Mouse (Mus musculus): ENCODE data around the gene Lrmda. TPM values are rescaled to one million over a fixed set of nuclear protein-coding genes. Genes with fewer than 3 reads are reported as not detected.

The Lrmda gene
- total and polyA plus RNA-seq, 3 experiments = 5.1 to 5.9 TPM; not detected in 1

- no peak for TF ChIP-seq POLR2AphosphoS5 (IDR thresholded peaks at IDR 0.05; ENCODE audit: borderline replicate concordance, low read depth, low read length)
These were observed 558.7 kb downstream of the Lrmda start (continued) for GRCm38 (mm10) chr14:22578224-22578623.

- H3K36me3 ChIP-seq (ENCODE audit: control insufficient read depth in 1 of 2, insufficient read depth in 2 of 2, low read length in 2 of 2) = peaks cover 0 to 2% of the 10 kb centered on the region in 2 experiments; a peak in 2 of 4 replicates
- H3K27ac ChIP-seq (ENCODE audit: control insufficient read depth, low read depth, low read length) = no peak overlapping the region
- H3K27me3 ChIP-seq (ENCODE audit: control insufficient read depth in 1 of 2, insufficient read depth in 2 of 2, low read length in 2 of 2) = no peaks in the 10 kb centered on the region
- TF ChIP-seq HCFC1 (IDR thresholded peaks at IDR 0.05; ENCODE audit: low read depth, low read length) (no peak), ZC3H11A (IDR thresholded peaks at IDR 0.05; ENCODE audit: low read depth, low read length) (no peak), RAD21 (IDR thresholded peaks at IDR 0.05; ENCODE audit: low read depth, low read length) (no peak), GATA1 (IDR thresholded peaks at IDR 0.05; ENCODE audit: low read depth, low read length) (no peak), CTCF (IDR thresholded peaks at IDR 0.05 in 2 of 3, conservative IDR thresholded peaks at IDR 0.05 in 1 of 3; ENCODE audit: control insufficient read depth in 1 of 3, insufficient read depth in 1 of 3, low read depth in 2 of 3, low read length in 3 of 3, poor library complexity in 1 of 3, severe bottlenecking in 1 of 3) (no peak)
- H3K4me3 ChIP-seq (ENCODE audit: control insufficient read depth in 1 of 2, insufficient read depth in 1 of 2, low read depth in 2 of 2, low read length in 2 of 2) = no peak overlapping the region
- H3K4me1 ChIP-seq (ENCODE audit: control insufficient read depth in 1 of 2, insufficient read depth in 2 of 2, low read length in 2 of 2) = no peaks in the 10 kb centered on the region
- no peaks in the 10 kb centered on the region for H3K79me2 ChIP-seq (ENCODE audit: control insufficient read depth, insufficient read depth, low read length, poor library complexity)
- no peak overlapping the region for H3K9ac ChIP-seq (ENCODE audit: control insufficient read depth, low read depth, low read length, poor library complexity, severe bottlenecking)
- H3K9me3 ChIP-seq (replicated peaks; ENCODE audit: insufficient read depth, low read length) = no peaks in the 10 kb centered on the region
- DNase-seq (ENCODE audit: low read depth, low spot score) = no peak
These were observed 559.5 kb downstream of the Lrmda start for GRCm38 (mm10) chr14:22578986-22579385.

GRCm38 (mm10) chr14:22582065-22582464 is 562.6 kb downstream of the Lrmda start:
- peaks cover 0 to 2% of the 10 kb centered on the region in 2 experiments; a peak in 2 of 4 replicates for H3K36me3 ChIP-seq (ENCODE audit: control insufficient read depth in 1 of 2, insufficient read depth in 2 of 2, low read length in 2 of 2)
- no peak for DNase-seq (ENCODE audit: low read depth, low spot score)
- H3K4me1 ChIP-seq (ENCODE audit: control insufficient read depth in 1 of 2, insufficient read depth in 2 of 2, low read length in 2 of 2) = no peaks in the 10 kb centered on the region
- no peak overlapping the region for H3K27ac ChIP-seq (ENCODE audit: control insufficient read depth, low read depth, low read length)
- H3K9ac ChIP-seq (ENCODE audit: control insufficient read depth, low read depth, low read length, poor library complexity, severe bottlenecking) = no peak overlapping the region
- TF ChIP-seq ELF1 (IDR thresholded peaks at IDR 0.05; ENCODE audit: low read depth, low read length) (no peak), RCOR1 (IDR thresholded peaks at IDR 0.05; ENCODE audit: low read depth, low read length) (no peak), POLR2AphosphoS5 (IDR thresholded peaks at IDR 0.05; ENCODE audit: borderline replicate concordance, low read depth, low read length) (no peak), USF1 (IDR thresholded peaks at IDR 0.05; ENCODE audit: low read depth, low read length) (no peak), CTCF (IDR thresholded peaks at IDR 0.05 in 2 of 3, conservative IDR thresholded peaks at IDR 0.05 in 1 of 3; ENCODE audit: control insufficient read depth in 1 of 3, insufficient read depth in 1 of 3, low read depth in 2 of 3, low read length in 3 of 3, poor library complexity in 1 of 3, severe bottlenecking in 1 of 3) (no peak), MAFK (IDR thresholded peaks at IDR 0.05; ENCODE audit: borderline replicate concordance, low read depth, low read length) (no peak), UBTF (IDR thresholded peaks at IDR 0.05; ENCODE audit: borderline replicate concordance, insufficient read depth, low read depth, low read length) (no peak), ZMIZ1 (IDR thresholded peaks at IDR 0.05; ENCODE audit: low read depth, low read length) (no peak), SIN3A (IDR thresholded peaks at IDR 0.05; ENCODE audit: low read length) (no peak), USF2 (IDR thresholded peaks at IDR 0.05; ENCODE audit: borderline replicate concordance in 1 of 2, insufficient read depth in 1 of 2, low read depth in 1 of 2, low read length in 2 of 2) (no peak), BHLHE40 (IDR thresholded peaks at IDR 0.05; ENCODE audit: borderline replicate concordance, low read depth, low read length) (no peak), MAZ (IDR thresholded peaks at IDR 0.05; ENCODE audit: low read depth, low read length) (no peak), ETS1 (IDR thresholded peaks at IDR 0.05; ENCODE audit: low read depth, low read length) (no peak), KAT2A (conservative IDR thresholded peaks at IDR 0.05; ENCODE audit: low read depth, low read length) (no peak), EP300 (IDR thresholded peaks at IDR 0.05; ENCODE audit: low read depth in 1 of 2, low read length in 2 of 2) (no peak), MEF2A (IDR thresholded peaks at IDR 0.05; ENCODE audit: extremely low read depth, insufficient replicate concordance, low read depth, low read length, poor library complexity, severe bottlenecking) (no peak), ZNF384 (IDR thresholded peaks at IDR 0.05; ENCODE audit: low read depth, low read length) (no peak), NRF1 (IDR thresholded peaks at IDR 0.05; ENCODE audit: insufficient read depth, low read depth, low read length, poor library complexity, severe bottlenecking) (no peak), POLR2AphosphoS2 (IDR thresholded peaks at IDR 0.05; ENCODE audit: low read length) (no peak), RAD21 (IDR thresholded peaks at IDR 0.05; ENCODE audit: low read depth, low read length) (no peak)
- no peaks in the 10 kb centered on the region for H3K79me2 ChIP-seq (ENCODE audit: control insufficient read depth, insufficient read depth, low read length, poor library complexity)
- H3K9me3 ChIP-seq (replicated peaks; ENCODE audit: insufficient read depth, low read length) = no peaks in the 10 kb centered on the region
- no peaks in the 10 kb centered on the region for H3K27me3 ChIP-seq (ENCODE audit: control insufficient read depth in 1 of 2, insufficient read depth in 2 of 2, low read length in 2 of 2)
- no peak overlapping the region for H3K4me3 ChIP-seq (ENCODE audit: control insufficient read depth in 1 of 2, insufficient read depth in 1 of 2, low read depth in 2 of 2, low read length in 2 of 2)
